Mouse (Mus musculus): Measurements from ENCODE around the gene Nlrp9c. TPM values are rescaled to one million over a fixed set of nuclear protein-coding genes. Genes with fewer than 3 reads are reported as not detected.

Gene Nlrp9c
- not detected for total RNA-seq (2023)

GRCm38 (mm10) chr7:26403600-26403999, at the start of gene Nlrp9c:
Nlrp9c (minus strand) TSS chr7:26403700.

GRCm38 (mm10) chr7:26434813-26435212, 31.3 kb upstream of the Nlrp9c start, which contains the start of gene Nlrp4a:
Nlrp4a (plus strand) TSS chr7:26435113.

GRCm38 (mm10) chr7:26306926-26307325, 96.6 kb downstream of the Nlrp9c start, which contains the start of gene Cyp2a4:
Cyp2a4 (plus strand) TSS chr7:26307169.

Other genes with a start within 250 kb of the Nlrp9c start
- gene Cyp2b9, start 230.3 kb downstream of the Nlrp9c start, total RNA-seq (2023), result not detected
- gene Vmn1r184, start 143.4 kb downstream of the Nlrp9c start, total RNA-seq (2023), result not detected
- gene Cyp2a4, start 96.5 kb downstream of the Nlrp9c start, total RNA-seq (2023), result not detected
- not detected for gene Nlrp4a, start 31.4 kb upstream of the Nlrp9c start, total RNA-seq (2023)
- not detected for gene Nlrp9a, start 131.3 kb upstream of the Nlrp9c start, total RNA-seq (2023)
- not detected for gene Vmn1r185, start 214.8 kb upstream of the Nlrp9c start, total RNA-seq (2023)